Mouse (Mus musculus) kidney, postnatal 10 days (tissue): ENCODE data around the gene Pakap.
A peak's percentile ranks its signal among the peaks of the same experiment; 100 is the strongest.

Source experiments
- DNase-seq: peaks from one replicate; pipeline ENCODE4 v3.0.0; 2021; ENCODE audit warnings: mixed read lengths

Pakap gene

GRCm38 (mm10) chr4:57812916-57813575, 245.1 kb downstream of the Pakap start:
- peak; percentile 57 for DNase-seq

- no peak for DNase-seq
These were observed 245.6 kb downstream of the Pakap start for GRCm38 (mm10) chr4:57813576-57813945.

GRCm38 (mm10) chr4:57815355-57815754, 247.4 kb downstream of the Pakap start:
- no peak for DNase-seq

GRCm38 (mm10) chr4:57816146-57816545, 248.2 kb downstream of the Pakap start:
- no peak for DNase-seq

GRCm38 (mm10) chr4:57820839-57821374, 252.9 kb downstream of the Pakap start:
- DNase-seq: no peak

GRCm38 (mm10) chr4:57821556-57822356, 253.8 kb downstream of the Pakap start:
- no peak for DNase-seq

- no peak for DNase-seq
These were observed 254.7 kb downstream of the Pakap start for GRCm38 (mm10) chr4:57822641-57823040.

GRCm38 (mm10) chr4:57824626-57825240, 256.8 kb downstream of the Pakap start:
- no peak for DNase-seq

- DNase-seq: no peak
These were observed 258.3 kb downstream of the Pakap start for GRCm38 (mm10) chr4:57826272-57826671.

- DNase-seq: no peak
These were observed 261.2 kb downstream of the Pakap start for GRCm38 (mm10) chr4:57829131-57829530.

GRCm38 (mm10) chr4:57829740-57830139, 261.8 kb downstream of the Pakap start:
- DNase-seq: no peak

GRCm38 (mm10) chr4:57832318-57832717, 264.3 kb downstream of the Pakap start:
- DNase-seq: no peak

GRCm38 (mm10) chr4:57833060-57833459, 265.1 kb downstream of the Pakap start:
- DNase-seq: no peak

GRCm38 (mm10) chr4:57834141-57834540, 266.2 kb downstream of the Pakap start:
- no peak for DNase-seq

GRCm38 (mm10) chr4:57837089-57837488, 269.1 kb downstream of the Pakap start:
- no peak for DNase-seq

- DNase-seq: no peak
These were observed 271.4 kb downstream of the Pakap start for GRCm38 (mm10) chr4:57839343-57839742.

GRCm38 (mm10) chr4:57841911-57842310, 273.9 kb downstream of the Pakap start:
- DNase-seq: no peak

- peak; percentile 42 for DNase-seq
These were observed 274.7 kb downstream of the Pakap start for GRCm38 (mm10) chr4:57842472-57843305.

- DNase-seq: peak; percentile 93
These were observed 277.1 kb downstream of the Pakap start for GRCm38 (mm10) chr4:57845031-57845431.

GRCm38 (mm10) chr4:57845541-57846210, 277.7 kb downstream of the Pakap start:
- DNase-seq: no peak

- peak; percentile 42 for DNase-seq
These were observed 278.5 kb downstream of the Pakap start for GRCm38 (mm10) chr4:57846381-57846990.

- peak; percentile 81 for DNase-seq
These were observed 279.0 kb downstream of the Pakap start for GRCm38 (mm10) chr4:57846991-57847422.
